Mouse (Mus musculus): Measurements from ENCODE around the gene Hmcn2.

The Hmcn2 gene

GRCm38 (mm10) chr2:31460025-31460571, 145.9 kb downstream of the Hmcn2 start:
- DNase-seq: peak; percentile 74

- no peak for DNase-seq
Observed at GRCm38 (mm10) chr2:31460920-31461319, 146.7 kb downstream of the Hmcn2 start.

DNA sequence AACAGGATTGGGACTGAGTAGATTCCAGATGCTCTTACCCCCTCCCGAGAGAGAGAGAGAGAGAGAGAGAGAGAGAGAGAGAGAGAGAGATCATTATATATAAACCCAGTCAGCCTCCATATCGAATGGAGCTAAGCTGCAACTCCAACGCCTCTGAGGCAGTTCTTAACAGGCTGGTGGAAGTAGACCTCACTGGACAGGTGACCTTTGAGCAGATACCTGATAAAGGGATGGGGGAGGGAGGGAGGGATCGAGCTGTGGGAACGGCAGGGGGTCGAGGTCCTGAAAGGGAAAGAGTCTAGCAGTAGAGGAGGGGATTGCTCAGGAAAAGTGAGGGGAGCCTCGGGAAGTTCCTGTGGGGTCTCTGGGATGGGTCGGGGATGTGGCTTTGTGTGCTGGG, 147.8 kb downstream of the Hmcn2 start:
- DNase-seq: no peak

DNA sequence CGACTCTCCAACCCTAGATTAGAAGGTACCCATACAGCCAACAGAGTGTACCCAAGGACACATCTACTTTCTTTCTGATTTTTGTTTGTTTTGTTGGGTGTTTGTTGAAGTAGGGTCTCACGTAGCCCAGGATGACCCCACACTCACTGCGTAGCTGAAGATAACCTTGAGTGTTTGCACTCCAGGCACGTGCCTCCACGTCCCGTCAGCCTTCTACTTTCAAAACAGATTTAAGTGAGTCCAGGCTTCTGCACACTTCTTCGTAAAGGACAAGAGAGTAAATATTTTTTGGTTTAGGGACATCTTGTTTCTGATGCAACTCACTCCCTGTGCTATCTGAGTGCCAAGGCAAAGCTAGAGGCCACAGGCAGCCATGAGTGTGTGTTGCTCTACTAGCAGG, 149.0 kb downstream of the Hmcn2 start:
- no peak for DNase-seq

GRCm38 (mm10) chr2:31463696-31464528, 149.7 kb downstream of the Hmcn2 start:
- DNase-seq: peak; percentile 83

DNA sequence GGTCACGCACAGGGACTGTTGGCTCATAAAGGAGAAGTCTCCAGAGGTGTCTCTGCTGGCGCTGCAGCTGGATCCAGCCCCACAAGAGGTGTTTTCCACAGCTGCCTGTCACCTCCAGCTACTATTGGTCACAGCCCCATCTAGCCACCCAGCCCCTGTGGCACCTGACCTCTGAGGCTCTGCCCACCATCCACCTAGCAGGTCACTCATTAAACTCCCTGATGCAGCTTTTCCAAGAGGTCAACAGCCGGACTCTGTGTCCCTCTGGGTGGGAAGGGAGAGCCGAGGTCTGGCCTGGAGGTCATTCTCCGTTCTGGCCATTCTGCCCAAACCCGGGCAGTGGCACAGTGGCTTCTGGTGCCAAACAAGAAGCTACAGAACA, 150.3 kb downstream of the Hmcn2 start:
- DNase-seq: peak; percentile 95

- no peak for DNase-seq
Observed at GRCm38 (mm10) chr2:31467457-31467856, 153.2 kb downstream of the Hmcn2 start.

GRCm38 (mm10) chr2:31468857-31469256, 154.6 kb downstream of the Hmcn2 start:
- no peak for DNase-seq

- peak; percentile 89 for DNase-seq
Observed at GRCm38 (mm10) chr2:31469480-31469879, 155.3 kb downstream of the Hmcn2 start.

DNA sequence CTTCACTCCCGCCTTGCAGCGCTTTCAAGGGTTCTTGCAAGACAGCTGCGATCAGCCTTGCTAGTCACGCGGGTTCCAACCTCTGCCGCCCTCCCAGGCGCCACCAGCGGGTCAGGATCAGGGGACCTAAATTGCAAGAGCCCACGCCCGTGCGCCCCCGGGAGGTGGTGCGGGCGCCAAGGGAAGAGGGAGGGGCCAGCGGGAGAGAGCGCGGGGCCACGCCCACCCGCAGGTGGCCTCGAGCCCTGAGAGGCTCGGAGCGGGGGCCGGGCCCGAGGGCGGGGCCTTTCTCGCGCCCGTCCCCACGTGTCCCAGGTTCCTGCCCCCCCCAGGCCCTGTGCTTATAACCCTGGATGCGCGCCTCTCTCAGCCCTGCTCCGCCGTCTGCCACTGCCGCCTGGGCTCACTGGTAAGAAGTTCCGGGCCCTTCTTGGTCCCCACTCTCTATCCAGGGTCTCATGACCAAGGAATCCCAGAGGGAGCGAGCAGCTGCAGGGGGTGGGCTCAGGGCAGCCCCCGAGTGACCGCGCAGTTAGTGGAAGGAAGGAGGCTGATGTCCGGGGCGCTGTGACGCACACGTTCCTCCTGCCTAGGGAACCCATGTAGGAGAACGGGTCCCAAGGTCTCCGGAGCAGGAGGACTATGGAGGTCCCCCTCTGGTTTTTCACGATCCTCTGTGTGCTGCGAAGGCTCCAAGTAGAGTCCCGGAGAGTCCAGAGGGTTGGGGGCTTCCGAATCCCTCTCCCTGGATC, 155.9 kb downstream of the Hmcn2 start, which contains the start of gene Ass1:
Gene Ass1 (plus strand): TSS at position 277 of the 752 bp plus-strand sequence.
- DNase-seq: peak; percentile 94

- DNase-seq: peak; percentile 76
Observed at GRCm38 (mm10) chr2:31470683-31471385, 156.6 kb downstream of the Hmcn2 start.

DNA sequence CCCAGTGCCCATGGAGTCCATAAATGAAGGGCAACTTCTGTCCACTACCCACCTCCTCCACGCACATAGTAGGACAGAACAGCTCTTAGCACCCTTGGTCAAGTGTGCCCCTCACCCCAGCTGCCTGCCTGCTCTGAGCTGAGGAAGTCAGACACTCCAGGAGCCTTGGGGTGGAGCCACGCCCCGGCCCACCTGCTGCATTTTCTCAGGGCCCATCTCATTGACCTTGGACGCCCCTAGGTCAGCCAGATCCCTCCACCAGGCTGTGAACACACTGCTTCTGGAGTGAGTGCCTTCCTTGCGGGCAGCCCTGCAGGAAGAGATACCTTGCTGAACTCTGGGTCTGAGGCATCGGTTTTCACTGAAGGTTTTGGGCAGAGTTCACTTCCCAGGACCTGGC, 157.4 kb downstream of the Hmcn2 start:
- no peak for DNase-seq

- DNase-seq: peak; percentile 82
Observed at GRCm38 (mm10) chr2:31472406-31473065, 158.3 kb downstream of the Hmcn2 start.

GRCm38 (mm10) chr2:31473941-31474340, 159.7 kb downstream of the Hmcn2 start:
- peak; percentile 64 for DNase-seq

DNA sequence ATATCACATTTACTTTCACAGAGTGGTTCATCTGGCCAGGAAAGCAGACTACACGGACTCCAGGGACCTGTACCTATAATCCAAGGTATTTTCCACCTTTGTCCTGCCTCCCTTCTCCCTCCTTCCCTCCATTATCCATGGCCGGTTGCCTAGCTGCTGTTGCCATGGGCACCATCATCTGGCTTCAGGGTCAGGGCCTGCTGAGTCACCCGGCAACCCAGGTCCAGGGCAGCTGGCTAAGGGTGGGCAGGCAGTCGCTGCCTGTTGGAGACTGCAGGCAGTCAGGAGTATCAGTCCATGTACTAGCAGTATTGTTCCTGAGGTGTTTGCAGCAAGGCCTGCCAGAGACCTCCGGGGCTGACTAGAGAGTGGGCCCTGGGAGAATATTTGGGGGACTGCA, 160.5 kb downstream of the Hmcn2 start:
- no peak for DNase-seq

- no peak for DNase-seq
Observed at GRCm38 (mm10) chr2:31476107-31476820, 162.0 kb downstream of the Hmcn2 start.

DNA sequence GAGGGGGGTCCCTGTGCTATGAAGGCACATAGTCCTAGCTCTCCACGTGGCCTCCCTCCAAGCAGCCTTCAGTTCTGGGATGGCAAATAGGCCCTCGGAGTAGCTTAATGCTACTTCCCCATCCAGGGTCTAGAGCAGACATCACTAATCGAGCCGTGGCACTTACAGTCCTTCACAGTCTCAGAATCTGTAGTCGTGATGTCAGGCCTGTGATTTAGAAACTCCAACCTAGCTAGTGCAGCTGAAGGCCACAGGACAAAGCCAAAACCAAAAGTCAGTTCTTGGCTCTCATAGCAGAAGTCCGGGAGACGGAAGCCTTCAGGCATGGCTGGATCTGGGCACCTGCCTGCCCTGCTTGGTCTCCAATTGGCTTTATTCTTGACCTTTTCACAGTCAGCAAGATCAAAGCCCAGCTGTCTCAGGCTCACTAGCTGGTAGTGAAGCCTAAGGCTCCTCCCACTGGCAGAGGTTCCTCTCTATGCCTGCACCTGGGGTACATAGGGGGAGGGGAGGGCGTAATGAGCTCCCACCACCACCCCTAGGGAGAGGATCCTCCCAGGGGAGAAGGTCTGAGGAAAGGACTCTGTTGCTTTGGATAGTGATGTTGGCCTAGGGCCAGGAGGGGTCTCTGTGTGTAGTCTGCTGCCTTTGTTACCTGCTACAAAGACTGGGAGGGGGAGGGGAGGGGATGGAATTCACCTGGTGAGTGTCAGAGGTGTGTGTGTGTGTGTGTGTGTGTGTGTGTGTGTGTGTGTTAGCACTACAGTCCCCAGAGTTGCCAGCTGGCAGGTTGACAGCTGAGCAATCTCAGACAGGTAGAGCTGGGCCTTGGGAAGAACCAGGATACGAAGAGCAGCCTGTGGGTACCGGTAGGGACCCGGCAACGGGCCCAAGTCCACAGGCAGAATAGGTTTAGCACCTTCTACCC, 163.3 kb downstream of the Hmcn2 start:
- peak; percentile 61 for DNase-seq

- peak; percentile 86 for DNase-seq
Observed at GRCm38 (mm10) chr2:31482914-31483575, 168.8 kb downstream of the Hmcn2 start.

- DNase-seq: peak; percentile 76
Observed at GRCm38 (mm10) chr2:31484187-31484586, 170.0 kb downstream of the Hmcn2 start.

DNA sequence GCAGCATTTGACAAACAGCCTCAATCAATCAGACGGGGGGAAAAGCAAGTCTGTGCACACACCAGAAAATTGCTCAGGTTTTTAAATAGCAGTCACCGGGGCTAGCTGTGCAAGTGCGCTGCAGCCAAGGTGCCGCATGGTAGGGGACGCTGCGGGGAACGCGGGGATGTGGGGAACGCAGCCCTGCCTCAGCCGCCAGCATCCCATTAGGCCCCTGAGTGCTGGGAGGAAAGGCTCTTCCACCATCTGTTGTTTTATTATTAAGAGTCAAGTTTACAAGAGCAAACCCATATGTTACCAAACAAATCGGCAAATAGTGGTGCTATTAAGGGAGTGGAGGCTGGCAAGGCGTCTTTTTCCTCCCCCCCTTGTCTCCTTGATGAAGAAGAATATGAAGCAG, 175.0 kb downstream of the Hmcn2 start:
- no peak for DNase-seq
